Mouse (Mus musculus): ENCODE measurements around the gene Rassf8. TPM values are rescaled to one million over a fixed set of nuclear protein-coding genes. Genes with fewer than 3 reads are reported as not detected.

The Rassf8 gene
- polyA plus RNA-seq, 1 experiment from 2014 or later: 5.4 TPM

DNA sequence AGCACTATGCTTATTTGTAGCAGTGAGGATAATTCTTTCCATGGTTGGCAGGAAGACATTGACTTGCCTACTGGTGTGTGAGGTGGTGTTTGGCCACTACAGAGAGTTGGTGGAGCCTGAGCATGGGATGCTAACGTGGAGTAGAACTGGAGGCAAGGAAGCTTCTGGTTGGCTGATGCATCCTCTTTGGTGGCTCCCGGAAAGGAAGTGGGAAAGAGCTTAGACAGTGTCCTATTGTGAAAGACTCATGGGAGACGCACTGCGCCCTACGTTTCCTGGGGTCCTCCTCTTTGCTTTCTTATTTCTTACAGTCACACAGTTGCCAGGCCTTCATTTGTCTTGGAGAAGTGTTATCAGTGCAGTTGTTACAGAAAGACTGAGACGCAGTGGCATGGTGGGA lies 20.4 kb downstream of the Rassf8 start:
- WGBS: 74% methylated on average over 6 of the region's 6 CpGs
- peak overlapping the region; percentile 90 for H3K27ac ChIP-seq (ENCODE audit: low read length)
- peaks cover 51% of the 10 kb centered on the region for H3K4me1 ChIP-seq (replicated peaks; ENCODE audit: control insufficient read depth, insufficient read depth, low read length)

GRCm38 (mm10) chr6:145767637-145768036 lies 21.1 kb downstream of the Rassf8 start:
- Histone ChIP-seq H3K4me2 (ENCODE audit: low read depth, low read length) (no peak overlapping the region), H3K4me3 (ENCODE audit: low read length) (no peak overlapping the region), H3K9ac (ENCODE audit: low read length) (no peak overlapping the region), H3K4me1 (replicated peaks; ENCODE audit: control insufficient read depth, insufficient read depth, low read length) (peaks cover 51% of the 10 kb centered on the region), H3K36me3 (ENCODE audit: control insufficient read depth, insufficient read depth, low read length) (no peaks in the 10 kb centered on the region), H3K27me3 (ENCODE audit: control insufficient read depth, insufficient read depth, low read depth, low read length) (no peaks in the 10 kb centered on the region), H3K27ac (ENCODE audit: low read length) (peak overlapping the region; percentile 90), H3K9me3 (ENCODE audit: control insufficient read depth, low read length) (no peaks in the 10 kb centered on the region)
- ATAC-seq (ENCODE audit: low read depth): no peak
- WGBS: 50% methylated on average over 5 of the region's 5 CpGs

More for the DNA sequence above, 20.4 kb downstream of the Rassf8 start:
- Histone ChIP-seq H3K4me2 (ENCODE audit: low read depth, low read length) (no peak overlapping the region), H3K36me3 (ENCODE audit: control insufficient read depth, insufficient read depth, low read length) (no peaks in the 10 kb centered on the region), H3K9ac (ENCODE audit: low read length) (no peak overlapping the region), H3K27me3 (ENCODE audit: control insufficient read depth, insufficient read depth, low read depth, low read length) (no peaks in the 10 kb centered on the region), H3K9me3 (ENCODE audit: control insufficient read depth, low read length) (no peaks in the 10 kb centered on the region), H3K4me3 (ENCODE audit: low read length) (no peak overlapping the region)
- no peak for ATAC-seq (ENCODE audit: low read depth)

DNA sequence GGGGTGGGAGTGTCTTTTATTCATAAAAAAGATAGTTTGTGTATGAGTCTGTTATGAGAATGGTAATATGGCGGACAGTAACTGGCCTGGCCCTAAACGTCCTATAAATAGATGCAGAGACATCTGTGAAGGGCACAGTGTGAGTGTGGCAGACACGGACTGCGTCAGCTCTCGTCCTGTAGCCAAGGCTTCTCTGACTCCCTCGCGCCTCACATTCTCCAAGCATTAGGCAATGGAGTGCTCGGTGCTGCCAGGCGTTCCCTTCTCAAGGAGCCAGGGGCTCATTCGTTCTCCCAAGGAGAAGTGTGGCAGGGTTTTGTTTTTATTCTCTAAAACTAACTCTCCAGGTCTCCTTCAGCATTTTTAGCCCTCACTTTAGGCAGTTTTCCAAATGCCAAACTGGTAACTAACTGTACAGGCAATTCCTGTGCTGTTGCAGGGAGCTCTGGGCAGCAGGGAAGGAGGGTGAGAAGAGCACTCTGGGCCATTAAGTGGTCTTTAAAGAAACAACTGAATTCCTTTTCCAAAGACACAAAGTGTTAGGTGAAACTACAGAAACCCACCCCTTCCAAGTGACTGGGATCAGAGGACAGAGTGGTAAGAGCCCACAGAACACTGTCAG lies 22.2 kb downstream of the Rassf8 start:
- peak overlapping the region; percentile 90 for H3K27ac ChIP-seq (ENCODE audit: low read length)
- peaks cover 49% of the 10 kb centered on the region for H3K4me1 ChIP-seq (replicated peaks; ENCODE audit: control insufficient read depth, insufficient read depth, low read length)
- H3K9me3 ChIP-seq (ENCODE audit: control insufficient read depth, low read length): no peaks in the 10 kb centered on the region
- ATAC-seq (ENCODE audit: low read depth): peak; percentile 96
- no peaks in the 10 kb centered on the region for H3K27me3 ChIP-seq (ENCODE audit: control insufficient read depth, insufficient read depth, low read depth, low read length)
- 15% methylated on average over 10 of the region's 10 CpGs for WGBS
- H3K9ac ChIP-seq (ENCODE audit: low read length): no peak overlapping the region; the same call in 1 of the 2 replicates
- H3K36me3 ChIP-seq (ENCODE audit: control insufficient read depth, insufficient read depth, low read length): no peaks in the 10 kb centered on the region
- no peak overlapping the region for H3K4me2 ChIP-seq (ENCODE audit: low read depth, low read length)
- H3K4me3 ChIP-seq (ENCODE audit: low read length): no peak overlapping the region

GRCm38 (mm10) chr6:145769855-145770254 lies 23.3 kb downstream of the Rassf8 start:
- WGBS: 69% methylated on average over 11 of the region's 11 CpGs
- no peak for ATAC-seq (ENCODE audit: low read depth)
- Histone ChIP-seq H3K36me3 (ENCODE audit: control insufficient read depth, insufficient read depth, low read length) (no peaks in the 10 kb centered on the region), H3K4me1 (replicated peaks; ENCODE audit: control insufficient read depth, insufficient read depth, low read length) (peaks cover 39% of the 10 kb centered on the region), H3K9me3 (ENCODE audit: control insufficient read depth, low read length) (no peaks in the 10 kb centered on the region), H3K27me3 (ENCODE audit: control insufficient read depth, insufficient read depth, low read depth, low read length) (no peaks in the 10 kb centered on the region), H3K27ac (ENCODE audit: low read length) (peak overlapping the region; percentile 84), H3K4me3 (ENCODE audit: low read length) (no peak overlapping the region), H3K4me2 (ENCODE audit: low read depth, low read length) (no peak overlapping the region), H3K9ac (ENCODE audit: low read length) (no peak overlapping the region)

- H3K9me3 ChIP-seq (ENCODE audit: control insufficient read depth, low read length): no peaks in the 10 kb centered on the region
- H3K27ac ChIP-seq (ENCODE audit: low read length): peak overlapping the region; percentile 84
- no peaks in the 10 kb centered on the region for H3K36me3 ChIP-seq (ENCODE audit: control insufficient read depth, insufficient read depth, low read length)
- peak; percentile 8; the same call in 1 of the 2 replicates for ATAC-seq (ENCODE audit: low read depth)
- H3K9ac ChIP-seq (ENCODE audit: low read length): 0 out of 2 replicates have a peak overlapping the region, but pooled peaks have one; percentile 3
- H3K4me2 ChIP-seq (ENCODE audit: low read depth, low read length): no peak overlapping the region
- 49% methylated on average over 18 of the region's 18 CpGs for WGBS
- H3K4me3 ChIP-seq (ENCODE audit: low read length): no peak overlapping the region
- no peaks in the 10 kb centered on the region for H3K27me3 ChIP-seq (ENCODE audit: control insufficient read depth, insufficient read depth, low read depth, low read length)
- peaks cover 38% of the 10 kb centered on the region for H3K4me1 ChIP-seq (replicated peaks; ENCODE audit: control insufficient read depth, insufficient read depth, low read length)
These were observed 23.9 kb downstream of the Rassf8 start for GRCm38 (mm10) chr6:145770272-145771000.

GRCm38 (mm10) chr6:145774436-145774835 lies 27.9 kb downstream of the Rassf8 start:
- Histone ChIP-seq H3K4me1 (replicated peaks; ENCODE audit: control insufficient read depth, insufficient read depth, low read length) (peaks cover 18% of the 10 kb centered on the region), H3K4me3 (ENCODE audit: low read length) (no peak overlapping the region), H3K36me3 (ENCODE audit: control insufficient read depth, insufficient read depth, low read length) (no peaks in the 10 kb centered on the region), H3K27ac (ENCODE audit: low read length) (no peak overlapping the region), H3K4me2 (ENCODE audit: low read depth, low read length) (no peak overlapping the region), H3K27me3 (ENCODE audit: control insufficient read depth, insufficient read depth, low read depth, low read length) (no peaks in the 10 kb centered on the region), H3K9me3 (ENCODE audit: control insufficient read depth, low read length) (no peaks in the 10 kb centered on the region), H3K9ac (ENCODE audit: low read length) (no peak overlapping the region)
- WGBS: 95% methylated on average over 2 of the region's 2 CpGs
- no peak for ATAC-seq (ENCODE audit: low read depth)

- WGBS: 60% methylated on average over 4 of the region's 4 CpGs
- Histone ChIP-seq H3K4me3 (ENCODE audit: low read length) (no peak overlapping the region), H3K36me3 (ENCODE audit: control insufficient read depth, insufficient read depth, low read length) (no peaks in the 10 kb centered on the region), H3K9me3 (ENCODE audit: control insufficient read depth, low read length) (no peaks in the 10 kb centered on the region), H3K27me3 (ENCODE audit: control insufficient read depth, insufficient read depth, low read depth, low read length) (no peaks in the 10 kb centered on the region), H3K4me1 (replicated peaks; ENCODE audit: control insufficient read depth, insufficient read depth, low read length) (peaks cover 9% of the 10 kb centered on the region), H3K9ac (ENCODE audit: low read length) (no peak overlapping the region), H3K4me2 (ENCODE audit: low read depth, low read length) (no peak overlapping the region), H3K27ac (ENCODE audit: low read length) (no peak overlapping the region)
- ATAC-seq (ENCODE audit: low read depth): no peak
These were observed 29.7 kb downstream of the Rassf8 start for GRCm38 (mm10) chr6:145776241-145776640.

DNA sequence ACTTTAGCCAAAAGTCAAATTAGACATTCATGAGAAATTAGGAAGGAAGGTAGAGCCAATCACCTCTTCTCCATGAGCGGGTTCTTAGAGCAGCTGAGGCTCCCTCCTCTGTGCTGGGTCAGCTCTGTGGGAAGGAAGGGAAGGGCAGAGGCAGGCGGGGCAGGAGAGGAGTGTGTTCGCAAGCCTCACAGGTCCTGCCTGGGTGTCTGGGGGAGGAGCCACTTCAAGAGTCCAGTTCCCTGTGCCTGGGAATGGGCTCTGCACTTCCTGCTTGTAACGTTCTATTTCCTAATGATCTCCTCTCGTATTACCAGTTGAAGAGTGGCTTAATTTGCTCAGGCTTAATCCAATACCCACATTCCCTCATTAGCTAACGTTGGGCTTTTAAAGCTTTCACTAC lies 32.8 kb downstream of the Rassf8 start:
- H3K4me1 ChIP-seq (replicated peaks; ENCODE audit: control insufficient read depth, insufficient read depth, low read length): peaks cover 9% of the 10 kb centered on the region
- H3K27ac ChIP-seq (ENCODE audit: low read length): no peak overlapping the region
- no peaks in the 10 kb centered on the region for H3K27me3 ChIP-seq (ENCODE audit: control insufficient read depth, insufficient read depth, low read depth, low read length)
- H3K4me3 ChIP-seq (ENCODE audit: low read length): no peak overlapping the region
- H3K9me3 ChIP-seq (ENCODE audit: control insufficient read depth, low read length): no peaks in the 10 kb centered on the region
- no peak overlapping the region for H3K4me2 ChIP-seq (ENCODE audit: low read depth, low read length)
- H3K36me3 ChIP-seq (ENCODE audit: control insufficient read depth, insufficient read depth, low read length): no peaks in the 10 kb centered on the region
- WGBS: 26% methylated on average over 6 of the region's 6 CpGs
- ATAC-seq (ENCODE audit: low read depth): peak; percentile 93
- no peak overlapping the region for H3K9ac ChIP-seq (ENCODE audit: low read length)

DNA sequence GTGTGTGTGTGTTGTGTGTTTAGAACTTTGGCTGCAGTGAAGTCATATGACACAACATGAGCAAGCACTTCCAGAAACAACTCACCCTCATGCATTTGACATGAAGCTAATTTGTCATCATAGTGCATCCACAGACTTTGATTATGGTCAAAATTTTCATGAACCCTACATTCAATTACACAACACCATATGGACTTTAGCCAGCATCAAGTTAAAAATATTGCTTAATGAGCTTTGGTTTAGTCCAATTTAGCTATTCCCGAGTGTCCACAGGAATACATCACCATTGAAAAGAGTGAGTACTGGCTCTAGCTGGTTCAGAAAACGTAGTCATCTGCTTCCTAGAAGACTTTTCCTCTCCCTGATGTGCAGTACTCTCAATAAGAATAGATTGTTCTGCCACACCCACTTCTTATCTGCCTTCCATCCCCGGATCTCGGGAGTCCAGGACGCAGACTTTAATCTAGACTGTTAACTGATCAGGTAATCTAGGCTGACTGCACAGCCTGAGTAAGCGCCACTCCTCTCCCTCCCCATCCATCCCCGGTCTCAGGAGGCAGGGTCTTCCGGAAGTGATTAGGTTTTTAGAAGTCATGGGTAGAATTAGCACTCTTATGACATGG lies 33.7 kb downstream of the Rassf8 start:
- Histone ChIP-seq H3K27ac (ENCODE audit: low read length) (no peak overlapping the region), H3K4me2 (ENCODE audit: low read depth, low read length) (no peak overlapping the region), H3K4me1 (replicated peaks; ENCODE audit: control insufficient read depth, insufficient read depth, low read length) (peaks cover 9% of the 10 kb centered on the region), H3K27me3 (ENCODE audit: control insufficient read depth, insufficient read depth, low read depth, low read length) (no peaks in the 10 kb centered on the region), H3K9me3 (ENCODE audit: control insufficient read depth, low read length) (no peaks in the 10 kb centered on the region), H3K9ac (ENCODE audit: low read length) (no peak overlapping the region), H3K4me3 (ENCODE audit: low read length) (no peak overlapping the region), H3K36me3 (ENCODE audit: control insufficient read depth, insufficient read depth, low read length) (no peaks in the 10 kb centered on the region)
- 0 out of 2 replicates have a peak, but pooled peaks have one; percentile 18 for ATAC-seq (ENCODE audit: low read depth)
- WGBS: 48% methylated on average over 8 of the region's 8 CpGs

Data from lung, embryonic 16.5 days (tissue).